Mouse (Mus musculus) lung, adult 2 months (tissue): ENCODE data around the gene Musk.
A peak's percentile ranks its signal among the peaks of the same experiment; 100 is the strongest.

Source experiments
- CTCF ChIP-seq: fragments of 200-500 bp; IDR thresholded peaks from 2 replicates; pipeline ENCODE4 v1.5.1; 2011; ENCODE audit warnings: mild to moderate bottlenecking, low read length, control low read depth; ENCODE audit not compliant: insufficient read depth
- POLR2A ChIP-seq: fragments of 200-500 bp; IDR thresholded peaks from 2 replicates; pipeline ENCODE4 v1.6.1; 2011; ENCODE audit warnings: low read depth, mild to moderate bottlenecking, control low read depth, low read length, borderline replicate concordance; ENCODE audit errors: extremely low read depth

DNA sequence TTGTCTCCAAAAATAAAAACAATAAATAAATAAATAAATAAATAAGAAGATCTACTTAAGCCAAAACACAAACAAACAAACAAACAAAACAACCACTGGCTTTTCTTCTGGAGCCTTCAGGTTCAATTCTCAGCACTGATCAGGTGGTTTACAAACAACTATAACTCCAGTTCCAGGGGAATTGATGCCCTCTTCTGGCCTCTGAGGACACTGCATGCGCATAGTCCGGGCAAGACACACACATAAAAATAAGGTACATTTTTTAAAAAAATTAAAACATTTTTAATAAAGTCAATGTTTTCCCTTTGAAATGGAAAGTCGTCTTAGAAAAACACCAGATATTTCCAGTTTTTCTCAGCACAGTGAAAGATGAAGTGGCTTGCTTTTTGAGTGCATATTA is 33.4 kb upstream of the Musk start:
- TF ChIP-seq CTCF (peak; percentile 28), POLR2A (no peak)
